Mouse (Mus musculus) CH12.LX (cell line): ENCODE data around the gene Pik3cg.

ENCODE experiments used
- CTCF ChIP-seq, 2 experiments: IDR thresholded peaks in 1 of 2; conservative IDR thresholded peaks in 1 of 2; 2 replicates each; pipeline ENCODE4 v1.5.1; 2011 to 2012; ENCODE audit warnings: low read depth in 2 of 2, low read length in 2 of 2, improper control_type of control experiment in 1 of 2, inconsistent platforms in 1 of 2, mild to moderate bottlenecking in 1 of 2, moderate library complexity in 1 of 2
- POLR2A ChIP-seq: IDR thresholded peaks from 2 replicates; pipeline ENCODE4 v1.6.1; 2011; ENCODE audit warnings: low read depth, mild to moderate bottlenecking, improper control_type of control experiment, low read length
- USF1 ChIP-seq: IDR thresholded peaks from 2 replicates; pipeline ENCODE4 v1.6.1; 2014; ENCODE audit warnings: low read depth, mild to moderate bottlenecking, inconsistent platforms, low read length, improper control_type of control experiment
- ZKSCAN1 ChIP-seq: IDR thresholded peaks from 2 replicates; pipeline ENCODE4 v1.6.1; 2012; ENCODE audit warnings: low read depth, inconsistent platforms, low read length, improper control_type of control experiment, borderline replicate concordance
- ZNF384 ChIP-seq: IDR thresholded peaks from 2 replicates; pipeline ENCODE4 v1.6.1; 2012; ENCODE audit warnings: low read depth, low read length, improper control_type of control experiment, inconsistent platforms

DNA sequence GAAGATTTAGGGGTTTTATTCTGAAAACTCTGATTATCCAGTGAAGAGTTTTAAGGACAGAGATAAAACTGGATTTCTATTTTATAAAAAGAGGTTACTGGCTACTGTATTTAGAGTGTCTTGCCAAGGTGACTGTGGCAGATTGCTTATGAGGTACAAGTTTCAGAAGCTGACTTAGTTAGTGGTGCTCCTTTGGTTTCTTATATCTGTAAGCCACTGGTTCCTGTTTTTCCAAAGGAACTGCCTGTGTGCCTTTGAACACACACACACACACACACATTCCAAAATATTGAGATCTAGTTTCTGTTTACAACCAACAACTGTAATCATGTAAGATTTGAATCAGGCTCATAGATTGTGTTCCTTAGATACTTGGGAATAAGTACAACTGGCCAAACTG is 66.7 kb downstream of the Pik3cg start:
- TF ChIP-seq CTCF (conservative IDR thresholded peaks at IDR 0.05 in 1 of 2, IDR thresholded peaks at IDR 0.05 in 1 of 2; ENCODE audit: low read depth in 2 of 2, low read length in 2 of 2) (no peak), ZNF384 (no peak), POLR2A (no peak), ZKSCAN1 (no peak), USF1 (no peak)
